16 mouse cellular contexts compared by ENCODE assay signal in the genomic region with DNA sequence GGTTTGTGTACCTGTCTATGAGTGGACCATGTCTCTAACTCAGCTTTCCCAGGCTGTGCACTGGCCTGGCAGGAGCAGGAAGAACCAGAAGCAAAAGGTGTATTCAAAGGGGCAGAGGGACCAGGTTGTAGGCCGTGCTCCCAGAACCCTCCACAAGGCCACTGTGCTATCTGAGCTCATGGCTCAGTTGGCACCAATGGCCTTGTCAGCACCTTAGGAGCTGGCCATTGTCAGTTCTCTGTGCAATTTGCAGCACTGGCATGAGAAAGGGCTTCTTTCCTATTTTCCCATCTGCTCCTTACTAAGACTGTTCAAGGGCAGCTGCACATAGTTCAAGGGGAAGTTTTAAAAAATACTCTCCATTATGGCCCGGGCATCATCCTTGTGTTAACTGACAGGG.
"Had no signal": no experiment of that assay in that cellular context is flagged by ENCODE, and none has a peak within 500 bp of the region (broad histone marks: within the 10 kb centered on the region; RNA-seq: fewer than 3 reads in every experiment).

No protein-coding gene starts in this region.

- H3K27me3 ChIP-seq: lung, embryonic 15.5 days; midbrain, embryonic 13.5 days; midbrain, embryonic 15.5 days; neural tube, embryonic 12.5 days; stomach, embryonic 15.5 days had no signal

- H3K9me3 ChIP-seq: lung, embryonic 15.5 days; megakaryocyte, embryonic 14.5 days; midbrain, embryonic 13.5 days; midbrain, embryonic 15.5 days; stomach, embryonic 15.5 days had no signal

- H3K4me1 ChIP-seq: lung, embryonic 15.5 days; megakaryocyte, embryonic 14.5 days; midbrain, embryonic 13.5 days; neural tube, embryonic 12.5 days; stomach, embryonic 15.5 days had no signal

- H3K4me3 ChIP-seq: lung, embryonic 15.5 days; megakaryocyte, embryonic 14.5 days; midbrain, embryonic 13.5 days; midbrain, embryonic 15.5 days; neural tube, embryonic 12.5 days; stomach, embryonic 15.5 days had no signal

- H3K36me3 ChIP-seq: lung, embryonic 15.5 days; midbrain, embryonic 13.5 days; midbrain, embryonic 15.5 days; neural tube, embryonic 12.5 days; stomach, embryonic 15.5 days had no signal

- H3K27ac ChIP-seq: lung, embryonic 15.5 days; macrophage; midbrain, embryonic 13.5 days; midbrain, embryonic 15.5 days; neural tube, embryonic 12.5 days; stomach, embryonic 15.5 days; stomach, postnatal 0 days had no signal

- H3K9ac ChIP-seq: lung, embryonic 15.5 days; midbrain, embryonic 13.5 days; midbrain, embryonic 15.5 days; neural tube, embryonic 12.5 days; stomach, embryonic 15.5 days had no signal

- H3K4me2 ChIP-seq: lung, embryonic 15.5 days; midbrain, embryonic 11.5 days; midbrain, embryonic 13.5 days; midbrain, embryonic 15.5 days; neural tube, embryonic 12.5 days; stomach, embryonic 15.5 days had no signal

- DNase-seq: lung, postnatal 14 days; lung, postnatal 36 days; right cerebral cortex, postnatal 14 days; thymus, adult 2 months; thymus, postnatal 25 days; thymus, postnatal 4 days had no signal

- ATAC-seq: lung, postnatal 0 days; midbrain, embryonic 13.5 days; midbrain, embryonic 15.5 days had no signal
